Mouse (Mus musculus): Measurements from ENCODE around the gene Tnfrsf8. TPM values are rescaled to one million over a fixed set of nuclear protein-coding genes. Genes with fewer than 3 reads are reported as not detected.
A peak's percentile ranks its signal among the peaks of the same experiment; 100 is the strongest.

Gene Tnfrsf8
- polyA plus RNA-seq, 1 experiment from 2014 or later: not detected

GRCm38 (mm10) chr4:145302106-145302505, 12.9 kb downstream of the Tnfrsf8 start:
- ATAC-seq (ENCODE audit: low read depth): no peak
- Histone ChIP-seq H3K4me2 (no peak overlapping the region), H3K27ac (replicated peaks) (no peak overlapping the region), H3K36me3 (no peaks in the 10 kb centered on the region), H3K9me3 (no peaks in the 10 kb centered on the region), H3K9ac (no peak overlapping the region), H3K27me3 (no peaks in the 10 kb centered on the region), H3K4me1 (replicated peaks) (no peaks in the 10 kb centered on the region), H3K4me3 (no peak overlapping the region)
- WGBS: 88% methylated on average over 3 of the region's 3 CpGs

GRCm38 (mm10) chr4:145300210-145300927, 14.6 kb downstream of the Tnfrsf8 start:
- 63% methylated on average over 11 of the region's 12 CpGs for WGBS
- Histone ChIP-seq H3K27me3 (no peaks in the 10 kb centered on the region), H3K4me3 (no peak overlapping the region), H3K9ac (no peak overlapping the region), H3K4me2 (no peak overlapping the region), H3K9me3 (no peaks in the 10 kb centered on the region), H3K36me3 (no peaks in the 10 kb centered on the region), H3K4me1 (replicated peaks) (no peaks in the 10 kb centered on the region), H3K27ac (replicated peaks) (no peak overlapping the region)
- no peak for ATAC-seq (ENCODE audit: low read depth)

- Histone ChIP-seq H3K4me3 (no peak overlapping the region), H3K36me3 (no peaks in the 10 kb centered on the region), H3K4me1 (replicated peaks) (no peaks in the 10 kb centered on the region), H3K27ac (replicated peaks) (no peak overlapping the region), H3K4me2 (no peak overlapping the region), H3K9ac (no peak overlapping the region), H3K27me3 (no peaks in the 10 kb centered on the region), H3K9me3 (no peaks in the 10 kb centered on the region)
- ATAC-seq (ENCODE audit: low read depth): no peak
- 92% methylated on average over 8 of the region's 8 CpGs for WGBS
Measured at GRCm38 (mm10) chr4:145299355-145299754, 15.6 kb downstream of the Tnfrsf8 start.

- no peak overlapping the region for H3K4me2 ChIP-seq
- H3K9ac ChIP-seq: no peak overlapping the region
- no peaks in the 10 kb centered on the region for H3K36me3 ChIP-seq
- H3K27me3 ChIP-seq: no peaks in the 10 kb centered on the region
- H3K4me3 ChIP-seq: no peak overlapping the region
- no peaks in the 10 kb centered on the region for H3K4me1 ChIP-seq (replicated peaks)
- no peak for ATAC-seq (ENCODE audit: low read depth)
- 84% methylated on average over 7 of the region's 7 CpGs for WGBS
- H3K27ac ChIP-seq (replicated peaks): no peak overlapping the region
- H3K9me3 ChIP-seq: no peaks in the 10 kb centered on the region
Measured at GRCm38 (mm10) chr4:145298846-145299245, 16.1 kb downstream of the Tnfrsf8 start.

GRCm38 (mm10) chr4:145295589-145296300, 19.2 kb downstream of the Tnfrsf8 start:
- H3K36me3 ChIP-seq: no peaks in the 10 kb centered on the region
- WGBS: 52% methylated on average over 5 of the region's 5 CpGs

GRCm38 (mm10) chr4:145294588-145294987, 20.4 kb downstream of the Tnfrsf8 start:
- no peak overlapping the region for H3K4me2 ChIP-seq
- no peak overlapping the region for H3K4me3 ChIP-seq
- no peaks in the 10 kb centered on the region for H3K9me3 ChIP-seq
- H3K27ac ChIP-seq (replicated peaks): no peak overlapping the region
- no peak overlapping the region for H3K9ac ChIP-seq
- 94% methylated on average over 5 of the region's 5 CpGs for WGBS
- no peak for ATAC-seq (ENCODE audit: low read depth)
- no peaks in the 10 kb centered on the region for H3K27me3 ChIP-seq
- H3K4me1 ChIP-seq (replicated peaks): no peaks in the 10 kb centered on the region
- no peaks in the 10 kb centered on the region for H3K36me3 ChIP-seq

More at GRCm38 (mm10) chr4:145295589-145296300, 19.2 kb downstream of the Tnfrsf8 start:
- H3K27ac ChIP-seq (replicated peaks): no peak overlapping the region
- H3K27me3 ChIP-seq: no peaks in the 10 kb centered on the region
- ATAC-seq (ENCODE audit: low read depth): peak; percentile 43; the same call in 1 of the 2 replicates
- H3K4me2 ChIP-seq: no peak overlapping the region
- no peak overlapping the region for H3K9ac ChIP-seq
- H3K9me3 ChIP-seq: no peaks in the 10 kb centered on the region
- no peak overlapping the region for H3K4me3 ChIP-seq
- no peaks in the 10 kb centered on the region for H3K4me1 ChIP-seq (replicated peaks)

GRCm38 (mm10) chr4:145286369-145287120, 28.4 kb downstream of the Tnfrsf8 start:
- Histone ChIP-seq H3K9me3 (no peaks in the 10 kb centered on the region), H3K36me3 (no peaks in the 10 kb centered on the region), H3K4me1 (replicated peaks) (no peaks in the 10 kb centered on the region), H3K4me2 (no peak overlapping the region), H3K4me3 (no peak overlapping the region), H3K27me3 (no peaks in the 10 kb centered on the region), H3K27ac (replicated peaks) (no peak overlapping the region), H3K9ac (no peak overlapping the region)
- peak; percentile 73 for ATAC-seq (ENCODE audit: low read depth)
- WGBS: 53% methylated on average over 4 of the region's 4 CpGs

GRCm38 (mm10) chr4:145284675-145285074, 30.3 kb downstream of the Tnfrsf8 start:
- WGBS: 99% methylated on average over 4 of the region's 4 CpGs
- Histone ChIP-seq H3K9me3 (no peaks in the 10 kb centered on the region), H3K27ac (replicated peaks) (no peak overlapping the region), H3K4me3 (no peak overlapping the region), H3K36me3 (no peaks in the 10 kb centered on the region), H3K27me3 (no peaks in the 10 kb centered on the region), H3K4me2 (no peak overlapping the region), H3K9ac (no peak overlapping the region), H3K4me1 (replicated peaks) (no peaks in the 10 kb centered on the region)
- no peak for ATAC-seq (ENCODE audit: low read depth)

GRCm38 (mm10) chr4:145283441-145283840, 31.5 kb downstream of the Tnfrsf8 start:
- no peak for ATAC-seq (ENCODE audit: low read depth)
- 75% methylated on average over 6 of the region's 6 CpGs for WGBS
- no peaks in the 10 kb centered on the region for H3K4me1 ChIP-seq (replicated peaks)
- H3K4me3 ChIP-seq: no peak overlapping the region
- no peaks in the 10 kb centered on the region for H3K36me3 ChIP-seq
- no peaks in the 10 kb centered on the region for H3K9me3 ChIP-seq
- H3K27ac ChIP-seq (replicated peaks): no peak overlapping the region
- H3K9ac ChIP-seq: no peak overlapping the region
- H3K4me2 ChIP-seq: no peak overlapping the region
- no peaks in the 10 kb centered on the region for H3K27me3 ChIP-seq

- Histone ChIP-seq H3K4me3 (no peak overlapping the region), H3K4me2 (no peak overlapping the region), H3K4me1 (replicated peaks) (no peaks in the 10 kb centered on the region), H3K9me3 (no peaks in the 10 kb centered on the region), H3K27ac (replicated peaks) (no peak overlapping the region), H3K9ac (no peak overlapping the region), H3K27me3 (no peaks in the 10 kb centered on the region), H3K36me3 (no peaks in the 10 kb centered on the region)
- ATAC-seq (ENCODE audit: low read depth): no peak
- WGBS: 77% methylated on average over 6 of the region's 6 CpGs
Measured at GRCm38 (mm10) chr4:145280966-145281365, 34.0 kb downstream of the Tnfrsf8 start.

GRCm38 (mm10) chr4:145278724-145279370, 36.1 kb downstream of the Tnfrsf8 start:
- H3K9me3 ChIP-seq: no peaks in the 10 kb centered on the region
- H3K4me3 ChIP-seq: no peak overlapping the region
- H3K9ac ChIP-seq: no peak overlapping the region
- ATAC-seq (ENCODE audit: low read depth): no peak
- H3K27me3 ChIP-seq: no peaks in the 10 kb centered on the region
- no peak overlapping the region for H3K4me2 ChIP-seq
- no peaks in the 10 kb centered on the region for H3K4me1 ChIP-seq (replicated peaks)
- 67% methylated on average over 3 of the region's 3 CpGs for WGBS
- H3K27ac ChIP-seq (replicated peaks): no peak overlapping the region
- no peaks in the 10 kb centered on the region for H3K36me3 ChIP-seq

- no peak overlapping the region for H3K27ac ChIP-seq (replicated peaks)
- H3K4me2 ChIP-seq: no peak overlapping the region
- no peak overlapping the region for H3K4me3 ChIP-seq
- H3K36me3 ChIP-seq: no peaks in the 10 kb centered on the region
- no peaks in the 10 kb centered on the region for H3K4me1 ChIP-seq (replicated peaks)
- no peak for ATAC-seq (ENCODE audit: low read depth)
- H3K27me3 ChIP-seq: no peaks in the 10 kb centered on the region
- H3K9me3 ChIP-seq: no peaks in the 10 kb centered on the region
- no peak overlapping the region for H3K9ac ChIP-seq
- WGBS: 92% methylated on average over 2 of the region's 2 CpGs
Measured at GRCm38 (mm10) chr4:145278231-145278630, 36.7 kb downstream of the Tnfrsf8 start.
